Mouse (Mus musculus): ENCODE data around the gene Zfp91.

DNA sequence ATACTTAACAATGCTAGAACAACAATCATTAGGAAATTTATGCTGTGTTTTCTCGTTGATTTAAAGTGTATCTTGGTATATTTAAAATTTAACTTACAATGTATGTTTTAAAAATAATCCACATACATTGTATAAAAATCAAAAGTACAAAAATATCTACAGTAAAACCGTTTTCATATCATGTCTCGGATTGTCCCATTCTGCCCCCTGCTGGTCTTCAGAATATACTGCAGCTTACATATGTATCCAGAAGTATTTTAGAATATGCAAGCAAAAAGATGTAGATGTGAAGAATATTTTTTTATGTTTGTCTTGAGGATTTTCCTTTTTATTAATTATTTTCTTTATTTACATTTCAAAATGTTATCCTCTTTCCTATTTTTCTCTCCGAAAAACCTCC is 24.5 kb upstream of the Zfp91 start:
- TF ChIP-seq CTCF (conservative IDR thresholded peaks at IDR 0.05; ENCODE audit: insufficient read depth, insufficient read length, low read depth, low read length) (0 out of 2 replicates have a peak, but pooled peaks have one; percentile 7), POLR2A (IDR thresholded peaks at IDR 0.05; ENCODE audit: low read depth, low read length) (no peak)

Data from kidney, adult 2 months (tissue).